Mouse (Mus musculus): ENCODE measurements around the gene Fgd6.

DNA sequence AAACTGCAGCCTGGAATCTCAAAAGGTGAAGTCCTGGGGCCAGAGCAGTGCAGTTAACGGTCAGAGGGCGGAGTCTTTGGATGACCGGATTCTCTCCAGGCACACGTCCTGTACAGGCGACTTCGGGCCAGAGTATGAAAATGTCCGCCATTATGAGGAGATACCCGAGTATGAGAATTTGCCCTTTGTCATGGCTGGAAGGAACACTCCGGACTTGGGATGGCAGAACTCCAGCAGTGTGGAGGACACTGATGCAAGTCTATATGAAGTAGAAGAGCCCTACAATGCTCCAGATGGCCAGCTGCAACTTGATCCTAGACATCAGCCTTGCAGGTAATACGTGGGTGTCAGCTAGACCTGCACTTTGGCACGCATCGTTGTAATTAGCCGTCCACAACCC, 9.5 kb downstream of the Fgd6 start:
- no peak for TF ChIP-seq POLR2A (IDR thresholded peaks at IDR 0.05; ENCODE audit: control insufficient read depth, extremely low read depth, insufficient read depth, low read length, poor library complexity)
- no peak for TF ChIP-seq CTCF (IDR thresholded peaks at IDR 0.05; ENCODE audit: borderline replicate concordance, control insufficient read depth, extremely low read depth, insufficient read depth, low read length, poor library complexity)
